Mouse (Mus musculus): ENCODE results near the gene Csad. TPM values are rescaled to one million over a fixed set of nuclear protein-coding genes. Genes with fewer than 3 reads are reported as not detected.
"Not testable (repeated sequence)": the region's sequence is repeated elsewhere in the genome, so short reads cannot be mapped to it uniquely, and the experiment has no call there.

Csad gene
- polyA plus RNA-seq, 1 experiment from 2014 or later = 34.6 TPM

DNA sequence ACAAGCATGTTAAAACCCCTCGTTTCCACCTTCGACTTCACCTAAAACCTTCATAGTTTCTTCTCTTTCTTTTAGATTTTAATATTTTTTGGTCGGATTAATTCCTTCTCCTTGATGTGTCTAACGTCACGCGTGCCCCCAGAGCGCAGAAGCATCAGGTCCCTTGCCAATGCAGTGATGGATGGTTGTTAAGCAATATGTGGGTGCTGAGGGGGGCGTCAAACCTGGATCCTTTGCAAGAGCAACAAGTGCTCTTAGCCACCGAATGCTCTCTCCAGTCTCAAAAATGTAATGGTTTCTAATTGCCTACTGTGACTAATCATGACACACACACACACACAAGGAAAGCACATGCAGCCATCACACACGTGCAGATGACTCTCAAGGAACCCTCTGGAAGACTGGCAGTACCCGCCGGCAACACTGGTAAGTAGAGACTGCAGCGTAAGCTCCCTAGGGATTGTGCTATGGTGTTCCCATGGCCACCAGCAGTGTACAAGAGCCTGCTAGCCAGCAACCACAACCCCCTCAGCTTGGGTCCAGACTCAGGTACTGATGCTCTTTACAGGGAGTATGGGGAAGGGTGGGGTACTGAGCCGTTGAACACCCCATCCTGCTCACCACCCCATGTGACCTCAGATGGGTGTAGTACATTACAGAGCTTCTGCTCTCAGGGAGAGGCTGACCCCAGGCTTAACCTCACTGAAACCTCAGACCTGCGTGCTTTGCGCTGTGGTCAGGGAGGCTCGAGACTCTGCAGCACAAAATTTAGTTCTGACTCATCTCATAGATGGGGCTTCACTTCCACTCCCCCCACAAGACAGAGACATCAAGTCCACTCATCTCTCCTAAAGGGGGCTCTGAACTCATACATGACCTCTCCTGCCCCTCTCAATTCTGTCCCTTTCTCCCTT lies 26.1 kb upstream of the Csad start:
- no peak for ATAC-seq (replicated peaks; ENCODE audit: insufficient number of reproducible peaks, low FRiP score, low TSS enrichment, low read depth)
- H3K27ac ChIP-seq (replicated peaks; ENCODE audit: low read depth, low read length) = no peak overlapping the region
- H3K4me1 ChIP-seq (ENCODE audit: control insufficient read depth, insufficient read depth, low read length) = no peaks in the 10 kb centered on the region
- no peaks in the 10 kb centered on the region for H3K9me3 ChIP-seq (replicated peaks; ENCODE audit: control insufficient read depth, low read length)
- H3K36me3 ChIP-seq (replicated peaks; ENCODE audit: control insufficient read depth, insufficient read depth, low read depth, low read length) = no peaks in the 10 kb centered on the region
- DNase-seq (ENCODE audit: low spot score) = no peak
- H3K9ac ChIP-seq (replicated peaks; ENCODE audit: low read length) = no peak overlapping the region
- 78% methylated on average over 17 of the region's 17 CpGs for WGBS
- no peaks in the 10 kb centered on the region for H3K27me3 ChIP-seq (ENCODE audit: control insufficient read depth, insufficient read depth, low read length)
- no peak overlapping the region for H3K4me2 ChIP-seq (ENCODE audit: low read depth, low read length)
- no peak overlapping the region for H3K4me3 ChIP-seq (ENCODE audit: low read depth, low read length)

DNA sequence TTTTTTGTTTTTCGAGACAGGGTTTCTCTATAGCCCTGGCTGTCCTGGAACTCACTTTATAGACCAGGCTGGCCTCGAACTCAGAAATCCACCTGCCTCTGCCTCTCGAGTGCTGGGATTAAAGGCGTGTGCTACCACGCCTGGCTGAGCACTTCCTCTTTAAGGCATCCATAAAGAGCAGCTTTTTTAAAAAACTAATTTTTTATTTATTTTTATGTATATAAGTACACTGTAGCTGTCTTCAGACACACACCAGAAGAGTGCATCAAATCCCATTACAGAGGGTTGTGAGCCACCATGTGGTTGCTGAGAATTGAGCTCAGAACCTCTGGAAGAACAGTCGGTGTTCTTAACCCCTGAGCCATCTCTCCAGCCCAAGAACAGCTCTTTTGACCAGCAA lies 21.1 kb upstream of the Csad start:
- not testable (repeated sequence) for H3K9ac ChIP-seq (replicated peaks; ENCODE audit: low read length); H3K9me3 ChIP-seq (replicated peaks; ENCODE audit: control insufficient read depth, low read length); H3K4me3 ChIP-seq (ENCODE audit: low read depth, low read length); DNase-seq (ENCODE audit: low spot score); H3K36me3 ChIP-seq (replicated peaks; ENCODE audit: control insufficient read depth, insufficient read depth, low read depth, low read length); H3K4me2 ChIP-seq (ENCODE audit: low read depth, low read length); ATAC-seq (replicated peaks; ENCODE audit: insufficient number of reproducible peaks, low FRiP score, low TSS enrichment, low read depth); H3K27me3 ChIP-seq (ENCODE audit: control insufficient read depth, insufficient read depth, low read length); H3K27ac ChIP-seq (replicated peaks; ENCODE audit: low read depth, low read length); H3K4me1 ChIP-seq (ENCODE audit: control insufficient read depth, insufficient read depth, low read length)
- WGBS = 77% methylated on average over 6 of the region's 6 CpGs

DNA sequence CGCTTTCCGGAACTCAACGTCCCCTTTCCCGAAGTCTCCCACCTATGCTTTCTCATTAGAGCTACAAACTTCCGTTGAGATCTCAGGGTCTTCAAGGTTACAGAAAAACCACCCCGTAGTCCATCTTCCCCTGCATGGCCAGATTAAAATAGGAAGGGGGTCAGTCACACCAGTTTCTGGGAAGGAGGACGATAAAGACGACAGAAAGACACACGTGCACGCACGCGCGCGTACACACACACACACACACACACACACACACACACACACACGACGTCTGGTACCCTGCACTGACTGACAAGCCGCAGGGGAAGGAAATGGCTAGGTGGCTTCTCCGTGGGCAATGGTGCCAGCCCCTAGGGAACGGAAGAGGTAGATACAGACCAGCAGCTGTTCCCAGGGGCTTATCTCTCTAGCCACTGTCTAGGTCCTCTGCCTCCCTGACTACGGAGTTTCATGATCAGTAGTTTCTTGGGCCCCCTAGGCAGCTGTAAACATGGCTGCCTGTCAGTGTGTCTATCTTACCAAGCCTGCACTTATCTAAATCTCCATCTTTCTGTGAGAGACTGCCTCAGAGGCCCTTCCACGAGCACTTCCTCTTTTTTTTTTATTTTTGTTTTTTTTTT lies 20.6 kb upstream of the Csad start:
- Histone ChIP-seq H3K36me3 (replicated peaks; ENCODE audit: control insufficient read depth, insufficient read depth, low read depth, low read length) (no peaks in the 10 kb centered on the region), H3K4me2 (ENCODE audit: low read depth, low read length) (peak overlapping the region; percentile 87), H3K9me3 (replicated peaks; ENCODE audit: control insufficient read depth, low read length) (no peaks in the 10 kb centered on the region), H3K4me1 (ENCODE audit: control insufficient read depth, insufficient read depth, low read length) (0 out of 2 replicates have a peak, but pooled peaks cover 2% of the 10 kb centered on the region), H3K27me3 (ENCODE audit: control insufficient read depth, insufficient read depth, low read length) (no peaks in the 10 kb centered on the region), H3K27ac (replicated peaks; ENCODE audit: low read depth, low read length) (no peak overlapping the region), H3K9ac (replicated peaks; ENCODE audit: low read length) (peak overlapping the region; percentile 47), H3K4me3 (ENCODE audit: low read depth, low read length) (peak overlapping the region; percentile 35)
- ATAC-seq (replicated peaks; ENCODE audit: insufficient number of reproducible peaks, low FRiP score, low TSS enrichment, low read depth) = no peak
- 12% methylated on average over 21 of the region's 21 CpGs for WGBS
- DNase-seq (ENCODE audit: low spot score) = no peak

DNA sequence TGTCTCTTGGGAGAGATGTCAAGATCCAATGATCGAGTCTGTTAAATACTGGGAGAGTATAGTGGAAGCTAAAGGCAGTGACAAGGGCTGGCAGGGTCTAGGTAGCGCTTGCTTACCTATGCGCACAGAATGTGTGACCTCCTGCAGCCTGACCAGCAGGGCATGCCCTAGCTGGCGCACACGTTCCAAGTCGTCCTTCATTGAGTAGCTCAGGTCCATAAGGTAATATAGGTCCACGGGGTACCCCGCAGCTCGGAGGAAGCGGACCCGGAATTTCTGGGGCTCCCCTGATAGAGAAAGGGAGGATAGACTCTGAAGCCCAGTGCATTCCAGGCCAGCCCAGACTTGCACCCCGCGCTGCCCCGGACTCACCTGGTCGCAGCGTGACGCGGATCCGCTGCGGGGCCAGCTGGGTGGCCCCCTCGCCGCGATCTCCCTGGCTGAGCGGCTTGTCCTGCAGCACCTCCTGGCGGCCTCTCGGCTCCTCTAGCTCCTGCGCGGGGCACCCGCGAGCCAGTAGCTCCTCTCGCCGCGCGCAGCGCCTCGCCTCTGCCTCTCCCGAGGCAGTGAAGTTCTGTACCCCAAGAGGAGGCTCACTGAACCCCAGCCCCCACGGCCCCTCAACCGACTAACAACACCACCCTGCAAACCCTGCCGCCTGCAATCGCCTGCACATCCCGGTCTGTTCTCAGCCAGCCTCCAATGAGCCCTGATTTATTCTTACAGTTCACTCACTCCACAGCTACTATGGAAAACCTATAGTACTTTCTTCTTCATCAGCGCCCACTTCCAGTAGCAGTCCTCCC lies 19.9 kb upstream of the Csad start:
- no peak overlapping the region for H3K27ac ChIP-seq (replicated peaks; ENCODE audit: low read depth, low read length)

DNA sequence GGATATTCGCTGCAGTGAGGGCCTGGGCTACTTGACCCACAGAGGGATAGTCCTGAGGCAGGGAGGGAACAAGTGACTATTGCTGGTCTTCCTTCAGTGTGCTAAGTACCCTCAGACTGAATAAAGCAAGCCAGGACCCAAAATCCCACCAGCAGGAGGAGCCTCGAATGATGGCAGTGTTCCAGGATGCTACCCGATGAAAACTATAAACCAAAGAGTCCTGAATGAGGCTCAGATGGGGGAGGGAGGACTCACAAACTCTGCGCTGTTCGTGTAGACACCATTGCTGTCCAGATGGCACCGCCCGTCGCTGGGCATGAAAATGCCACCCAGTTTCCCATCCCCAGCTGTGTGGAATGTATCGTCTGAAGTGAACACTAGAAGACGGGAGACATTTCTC lies 17.9 kb upstream of the Csad start:
- DNase-seq (ENCODE audit: low spot score) = no peak

More for the DNA sequence above, 19.9 kb upstream of the Csad start:
- Histone ChIP-seq H3K9me3 (replicated peaks; ENCODE audit: control insufficient read depth, low read length) (no peaks in the 10 kb centered on the region), H3K4me2 (ENCODE audit: low read depth, low read length) (peak overlapping the region; percentile 87), H3K9ac (replicated peaks; ENCODE audit: low read length) (peak overlapping the region; percentile 47), H3K27me3 (ENCODE audit: control insufficient read depth, insufficient read depth, low read length) (no peaks in the 10 kb centered on the region), H3K4me3 (ENCODE audit: low read depth, low read length) (peak overlapping the region; percentile 35), H3K36me3 (replicated peaks; ENCODE audit: control insufficient read depth, insufficient read depth, low read depth, low read length) (no peaks in the 10 kb centered on the region), H3K4me1 (ENCODE audit: control insufficient read depth, insufficient read depth, low read length) (0 out of 2 replicates have a peak, but pooled peaks cover 2% of the 10 kb centered on the region)
- DNase-seq (ENCODE audit: low spot score) (peak; percentile 87), ATAC-seq (replicated peaks; ENCODE audit: insufficient number of reproducible peaks, low FRiP score, low TSS enrichment, low read depth) (peak; percentile 55)
- WGBS = 4% methylated on average over 41 of the region's 43 CpGs

DNA sequence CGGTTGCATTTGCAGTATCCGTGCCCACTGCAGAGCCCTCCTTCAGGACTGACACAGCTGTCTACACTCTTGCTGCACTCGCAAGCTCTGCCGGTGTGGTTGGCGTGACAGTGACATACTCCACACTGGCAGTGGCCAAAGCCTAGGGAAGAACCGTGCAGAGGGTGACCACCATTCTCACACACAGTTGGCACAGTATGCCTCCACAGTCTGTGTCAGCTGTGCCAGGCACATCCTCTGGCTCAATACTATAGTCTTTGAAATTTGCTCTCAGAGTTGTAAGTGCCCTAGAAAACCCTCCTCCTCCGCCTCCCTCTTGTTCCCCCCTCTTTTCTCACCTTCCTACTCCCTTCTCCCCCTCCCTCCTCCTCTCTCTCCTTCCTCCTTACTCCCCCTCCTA lies 12.8 kb upstream of the Csad start:
- Histone ChIP-seq H3K4me3 (ENCODE audit: low read depth, low read length) (no peak overlapping the region), H3K9ac (replicated peaks; ENCODE audit: low read length) (no peak overlapping the region), H3K36me3 (replicated peaks; ENCODE audit: control insufficient read depth, insufficient read depth, low read depth, low read length) (peaks cover 8% of the 10 kb centered on the region), H3K27me3 (ENCODE audit: control insufficient read depth, insufficient read depth, low read length) (no peaks in the 10 kb centered on the region), H3K9me3 (replicated peaks; ENCODE audit: control insufficient read depth, low read length) (no peaks in the 10 kb centered on the region), H3K4me1 (ENCODE audit: control insufficient read depth, insufficient read depth, low read length) (no peaks in the 10 kb centered on the region), H3K4me2 (ENCODE audit: low read depth, low read length) (no peak overlapping the region), H3K27ac (replicated peaks; ENCODE audit: low read depth, low read length) (no peak overlapping the region)
- WGBS = 92% methylated on average over 7 of the region's 7 CpGs
- no peak for ATAC-seq (replicated peaks; ENCODE audit: insufficient number of reproducible peaks, low FRiP score, low TSS enrichment, low read depth)
- no peak for DNase-seq (ENCODE audit: low spot score)

More for the DNA sequence above, 17.9 kb upstream of the Csad start:
- Histone ChIP-seq H3K27ac (replicated peaks; ENCODE audit: low read depth, low read length) (no peak overlapping the region), H3K9me3 (replicated peaks; ENCODE audit: control insufficient read depth, low read length) (no peaks in the 10 kb centered on the region), H3K27me3 (ENCODE audit: control insufficient read depth, insufficient read depth, low read length) (no peaks in the 10 kb centered on the region), H3K36me3 (replicated peaks; ENCODE audit: control insufficient read depth, insufficient read depth, low read depth, low read length) (no peaks in the 10 kb centered on the region), H3K4me1 (ENCODE audit: control insufficient read depth, insufficient read depth, low read length) (0 out of 2 replicates have a peak, but pooled peaks cover 2% of the 10 kb centered on the region), H3K4me3 (ENCODE audit: low read depth, low read length) (no peak overlapping the region), H3K9ac (replicated peaks; ENCODE audit: low read length) (no peak overlapping the region), H3K4me2 (ENCODE audit: low read depth, low read length) (no peak overlapping the region)
- 66% methylated on average over 10 of the region's 10 CpGs for WGBS
- ATAC-seq (replicated peaks; ENCODE audit: insufficient number of reproducible peaks, low FRiP score, low TSS enrichment, low read depth) = no peak

DNA sequence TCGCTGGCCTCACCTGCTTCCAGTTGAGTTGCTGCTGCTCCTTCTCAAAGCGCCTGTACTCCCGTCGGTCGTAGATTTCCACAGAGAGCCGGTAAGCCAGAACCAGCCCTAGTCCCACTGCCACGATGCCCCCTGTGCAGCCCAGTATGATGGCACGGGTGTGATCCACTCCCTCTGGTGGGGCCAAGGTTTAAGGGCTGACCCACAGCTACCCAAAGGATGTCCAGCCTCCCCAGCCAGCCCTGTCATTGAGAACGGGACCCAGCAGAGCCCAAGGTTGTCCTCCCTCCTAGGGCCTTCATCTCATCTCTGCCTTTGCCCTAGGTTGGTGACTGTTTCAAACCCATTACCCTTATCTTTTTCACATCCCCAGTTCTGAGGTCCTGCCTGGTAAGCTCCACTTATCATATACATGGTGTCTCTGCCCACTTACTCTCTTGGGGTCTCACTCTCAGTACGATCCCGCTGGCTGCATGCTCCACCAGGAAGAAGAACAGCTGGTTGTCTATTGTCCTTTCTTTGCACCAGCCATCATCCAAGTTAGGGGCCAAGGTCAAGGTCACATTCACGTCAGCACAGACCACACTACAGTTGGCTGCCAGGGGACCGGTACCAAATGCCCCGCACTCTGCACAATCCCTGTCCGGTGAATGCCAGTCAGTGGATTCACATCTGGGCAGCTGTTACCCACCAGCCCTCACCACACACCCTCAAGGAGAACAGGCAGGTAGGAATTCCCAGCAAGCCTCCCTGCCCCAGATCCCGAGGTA lies 12.1 kb upstream of the Csad start:
- Histone ChIP-seq H3K27ac (replicated peaks; ENCODE audit: low read depth, low read length) (no peak overlapping the region), H3K9ac (replicated peaks; ENCODE audit: low read length) (no peak overlapping the region), H3K27me3 (ENCODE audit: control insufficient read depth, insufficient read depth, low read length) (no peaks in the 10 kb centered on the region), H3K9me3 (replicated peaks; ENCODE audit: control insufficient read depth, low read length) (no peaks in the 10 kb centered on the region), H3K4me2 (ENCODE audit: low read depth, low read length) (no peak overlapping the region), H3K4me1 (ENCODE audit: control insufficient read depth, insufficient read depth, low read length) (no peaks in the 10 kb centered on the region), H3K4me3 (ENCODE audit: low read depth, low read length) (no peak overlapping the region), H3K36me3 (replicated peaks; ENCODE audit: control insufficient read depth, insufficient read depth, low read depth, low read length) (peaks cover 8% of the 10 kb centered on the region)
- ATAC-seq (replicated peaks; ENCODE audit: insufficient number of reproducible peaks, low FRiP score, low TSS enrichment, low read depth) (no peak), DNase-seq (ENCODE audit: low spot score) (no peak)
- 82% methylated on average over 16 of the region's 16 CpGs for WGBS

All from embryonic facial prominence, embryonic 11.5 days (tissue).